Mouse (Mus musculus): ENCODE results near the gene Gas2l3.

Gene Gas2l3

DNA sequence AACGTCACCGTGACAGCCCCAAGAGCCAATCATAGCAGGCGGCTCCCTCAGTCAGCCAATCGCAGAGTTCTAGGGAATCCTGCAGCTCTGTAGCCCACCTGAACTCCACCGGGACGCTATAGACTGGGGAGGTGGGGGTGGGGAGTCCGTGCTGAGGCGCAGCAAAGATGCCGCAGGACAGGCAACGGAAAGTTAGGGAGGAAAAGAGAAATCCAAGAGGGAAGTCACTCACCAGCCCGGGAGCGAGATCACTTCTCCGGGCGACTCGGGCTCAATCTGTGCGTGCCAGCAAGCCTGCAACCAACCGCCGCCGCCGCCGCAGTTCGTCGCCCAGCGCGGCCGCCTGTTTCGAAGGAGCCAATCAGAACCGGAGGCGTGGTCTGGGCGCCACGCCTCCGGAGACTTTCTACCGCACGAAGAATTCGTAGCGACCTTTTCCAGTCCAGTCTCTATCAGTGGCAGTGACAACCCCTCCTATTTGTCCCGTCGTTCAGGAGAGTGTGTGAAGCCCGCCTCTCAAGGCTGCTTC is at the start of gene Gas2l3:
Gas2l3 (minus strand) TSS at position 345 of the 529 bp plus-strand sequence.
- DNase-seq: peak; percentile 91 to 92

DNA sequence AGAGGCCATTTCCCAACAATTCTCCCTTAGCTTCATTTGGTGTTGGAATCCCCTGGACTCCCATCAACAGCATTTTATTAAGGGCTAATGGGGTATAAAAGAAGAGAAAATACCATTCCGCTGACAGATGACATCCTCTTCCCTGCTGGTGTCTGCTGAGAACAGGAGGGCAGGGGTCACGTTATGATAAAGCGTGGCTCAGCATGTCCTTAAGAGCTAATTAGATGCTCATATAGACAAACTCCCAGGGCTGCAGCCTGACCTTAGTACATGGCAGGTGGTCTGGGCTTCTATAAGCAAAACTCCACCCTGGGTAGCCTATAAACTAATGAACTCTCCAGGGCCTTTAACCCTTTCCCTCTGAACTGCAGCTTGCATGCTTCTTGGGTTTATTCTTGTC is 47.6 kb upstream of the Gas2l3 start:
- DNase-seq: no peak

DNA sequence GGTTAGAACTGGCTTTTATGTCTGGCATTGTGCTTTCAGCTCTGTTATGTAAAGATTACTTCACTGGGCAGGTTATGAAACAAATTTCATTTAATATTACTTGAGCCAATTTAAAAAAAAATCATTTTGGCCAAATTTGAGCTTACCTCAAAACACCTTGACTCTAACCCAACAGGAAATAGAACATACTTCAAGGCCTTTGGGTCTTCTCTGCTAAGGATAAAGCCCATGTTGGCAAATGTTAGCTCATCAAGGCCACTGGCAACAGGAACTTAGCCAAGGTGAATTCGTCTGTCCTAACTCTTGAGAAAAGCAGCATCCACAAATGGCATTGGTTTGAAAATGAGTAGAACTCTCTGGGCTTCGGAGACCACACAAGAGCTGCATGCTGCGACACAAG is 46.5 kb upstream of the Gas2l3 start:
- DNase-seq: no peak

DNA sequence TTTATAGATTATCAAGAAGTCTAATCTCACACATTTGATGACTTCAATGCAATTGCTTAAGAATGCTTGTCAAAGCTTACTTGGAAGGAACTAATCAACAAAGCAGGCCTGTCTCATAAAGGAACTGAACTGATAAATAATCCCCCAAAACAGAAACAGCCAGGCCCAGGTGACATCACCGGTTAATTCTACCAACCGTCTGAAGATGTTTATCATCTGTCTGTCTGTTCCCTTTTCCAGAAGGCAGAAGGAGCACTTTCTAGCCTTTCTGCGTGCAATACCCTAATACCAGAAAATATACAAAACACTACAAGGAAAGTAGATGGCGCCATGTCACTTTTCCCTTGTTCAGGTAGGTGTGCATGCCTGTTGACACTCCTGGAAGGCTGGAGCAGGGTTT is 45.7 kb upstream of the Gas2l3 start:
- DNase-seq: no peak

DNA sequence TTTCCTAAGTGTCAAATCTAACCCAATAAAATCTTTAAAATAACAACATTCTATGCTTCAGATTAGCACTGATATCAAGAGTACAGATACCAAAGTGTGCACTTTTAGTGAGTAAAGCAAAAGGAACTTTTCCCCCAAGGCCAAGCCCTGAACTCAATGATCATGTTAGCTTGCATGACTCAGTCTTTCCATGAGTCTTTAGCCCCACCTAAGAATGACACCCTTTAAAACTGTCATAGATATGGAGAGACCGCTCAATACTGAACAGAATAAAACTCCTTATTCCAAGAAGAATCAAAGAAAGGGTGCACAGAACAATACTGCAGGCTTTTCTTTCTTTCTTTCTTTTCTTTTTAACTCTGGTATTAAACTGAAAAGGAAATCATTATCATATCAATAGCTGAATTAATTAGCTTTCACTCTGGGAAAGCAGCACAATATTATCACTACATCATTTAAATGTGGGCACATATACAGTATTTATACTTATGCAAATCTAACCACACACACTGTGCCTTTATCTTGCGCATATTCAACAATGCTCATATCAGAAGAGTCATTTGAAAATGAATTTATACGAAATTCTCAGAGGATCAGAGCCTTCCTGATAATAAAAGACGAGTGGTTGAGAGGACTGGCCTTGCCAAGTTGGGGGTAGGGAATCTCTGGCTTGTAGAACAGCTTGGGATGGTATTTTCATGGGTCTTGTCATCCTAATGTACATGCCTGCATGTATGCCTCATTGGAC is 43.4 kb upstream of the Gas2l3 start:
- no peak for DNase-seq

DNA sequence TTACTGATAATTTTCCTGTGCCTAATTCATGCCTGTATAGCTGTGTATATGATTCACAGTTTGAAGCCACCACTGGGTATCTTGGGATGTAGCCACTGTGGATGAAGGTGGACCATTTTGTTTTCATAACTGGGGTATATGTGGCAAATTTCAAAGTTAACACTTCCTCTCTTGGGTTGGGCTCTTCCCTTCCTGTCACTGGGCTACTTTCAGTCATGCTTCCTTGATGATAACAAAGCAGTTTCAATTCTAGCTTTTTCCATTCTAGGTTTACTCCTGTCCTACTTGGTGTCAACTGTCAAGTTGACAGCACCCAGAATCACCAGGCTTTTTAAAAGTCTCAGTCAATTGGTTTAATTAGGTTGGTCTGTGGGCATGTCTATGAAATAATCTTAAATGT is 41.1 kb upstream of the Gas2l3 start:
- no peak for DNase-seq

DNA sequence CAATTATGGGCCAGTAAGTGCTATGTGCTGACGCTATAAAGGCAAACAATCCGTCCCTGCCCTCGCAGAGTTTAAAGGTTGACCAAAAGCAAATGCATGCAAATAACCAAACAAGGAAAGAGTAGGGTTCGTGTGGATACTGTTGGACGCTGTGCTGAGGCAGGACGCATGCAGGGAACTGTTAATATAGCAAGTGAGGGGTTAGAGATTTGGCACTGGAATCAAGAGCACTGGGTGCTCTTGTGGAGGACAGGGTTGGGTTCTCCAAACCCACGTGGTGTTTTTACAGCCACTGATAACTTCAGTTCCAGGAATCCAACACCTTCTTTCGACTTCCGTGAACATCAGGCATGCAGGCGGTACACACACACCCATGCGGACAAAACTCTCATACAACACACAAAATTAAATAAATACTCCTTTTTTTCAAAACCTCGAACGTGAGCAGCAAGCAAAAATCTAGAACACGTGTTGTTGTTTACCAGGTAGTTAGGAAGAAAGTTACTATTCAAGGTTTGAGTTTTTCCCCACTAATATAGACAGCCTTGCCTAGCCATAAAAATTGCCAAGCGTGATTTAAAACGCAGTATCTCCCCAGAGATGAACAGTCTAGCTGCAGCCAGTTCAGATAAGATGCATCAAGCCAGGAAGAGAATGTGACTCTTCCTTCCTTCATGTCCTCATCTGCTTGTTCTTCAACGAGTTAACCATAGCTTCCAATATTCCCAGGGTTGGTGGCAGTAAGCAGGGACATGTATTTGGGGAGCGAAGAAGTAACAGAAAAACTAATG is 40.2 kb upstream of the Gas2l3 start:
- DNase-seq: no peak

DNA sequence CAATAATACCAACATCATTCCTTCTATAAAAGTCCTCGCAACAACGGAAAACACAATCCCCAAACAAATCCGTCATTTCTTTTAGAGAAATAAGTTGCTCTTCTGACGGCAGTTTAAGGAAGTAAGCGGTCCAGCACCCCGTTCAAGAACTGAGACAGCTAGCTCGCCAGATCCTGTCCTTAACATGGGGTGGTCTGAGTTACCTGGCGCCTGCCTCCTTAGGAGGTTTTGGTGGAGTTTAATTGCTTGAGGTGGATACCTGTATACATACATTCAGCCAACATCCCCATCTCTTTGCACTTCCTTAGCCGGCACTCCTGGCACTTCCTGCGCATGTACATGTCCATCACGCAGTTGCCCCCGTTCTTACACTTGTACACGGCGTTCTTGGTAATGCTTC is 39.3 kb upstream of the Gas2l3 start:
- DNase-seq: no peak

DNA sequence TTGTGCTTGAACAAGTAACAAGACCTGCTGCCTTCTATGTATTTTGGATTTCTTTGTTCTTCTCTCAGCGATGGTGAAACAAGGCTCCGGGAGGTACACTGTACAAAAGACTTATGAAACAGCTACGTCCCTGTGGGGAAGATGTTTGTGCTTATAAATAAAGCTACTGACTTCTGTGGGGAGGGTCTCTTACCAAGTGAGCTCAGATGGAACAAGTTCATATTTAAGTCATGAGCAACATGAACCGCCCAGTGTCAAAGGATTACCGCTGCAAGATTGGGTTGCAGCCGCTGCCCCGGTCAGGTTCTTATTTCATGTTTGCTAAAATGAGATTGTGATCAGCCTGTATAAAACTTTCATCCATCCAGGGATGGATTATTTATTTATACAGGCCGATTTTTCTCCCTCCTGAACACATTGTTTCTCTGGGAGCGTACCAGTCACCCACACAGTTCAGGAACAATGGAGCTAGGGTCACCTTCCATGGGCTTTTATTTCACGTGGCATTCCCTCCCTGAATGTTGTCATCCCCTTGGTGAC is 38.4 kb upstream of the Gas2l3 start:
- no peak for DNase-seq

DNA sequence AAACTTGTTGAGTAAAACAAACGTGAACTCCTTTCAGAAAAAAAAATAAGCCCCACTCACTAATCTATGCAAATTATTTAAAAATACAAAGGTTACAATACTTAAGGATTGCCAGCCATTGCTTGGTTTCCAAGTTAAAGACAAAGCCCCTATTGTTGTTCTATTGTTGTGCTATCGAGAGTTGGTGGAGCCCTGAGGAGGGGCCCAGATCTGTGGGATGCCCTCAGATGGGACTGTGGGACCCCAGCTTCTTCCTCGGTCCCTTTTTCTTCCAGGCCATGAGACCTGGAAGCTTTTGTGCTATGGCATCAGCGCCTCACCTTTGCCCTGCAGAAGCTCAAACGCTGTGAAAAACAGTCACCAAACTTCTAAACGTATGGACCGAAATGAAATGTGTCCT is 37.9 kb upstream of the Gas2l3 start:
- DNase-seq: no peak

DNA sequence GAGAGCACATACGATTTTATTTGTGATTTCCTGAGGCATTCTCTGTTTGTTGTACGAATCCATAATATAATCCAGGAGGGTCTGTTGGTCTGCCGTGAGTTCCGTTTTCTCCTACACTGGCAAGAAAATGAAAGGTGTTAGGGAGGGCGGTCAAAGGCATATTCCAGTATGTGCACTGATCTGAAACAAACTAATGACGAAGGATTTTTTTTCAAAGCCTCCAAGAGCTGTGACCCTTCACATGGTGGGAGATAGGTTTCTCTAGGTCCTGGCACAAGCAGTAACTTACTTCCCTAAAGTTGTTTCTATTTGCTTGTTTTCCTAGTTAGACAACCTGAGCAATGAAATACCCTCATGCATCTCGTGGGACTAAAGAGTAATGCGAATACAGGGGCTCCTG is 35.0 kb upstream of the Gas2l3 start:
- DNase-seq: no peak

DNA sequence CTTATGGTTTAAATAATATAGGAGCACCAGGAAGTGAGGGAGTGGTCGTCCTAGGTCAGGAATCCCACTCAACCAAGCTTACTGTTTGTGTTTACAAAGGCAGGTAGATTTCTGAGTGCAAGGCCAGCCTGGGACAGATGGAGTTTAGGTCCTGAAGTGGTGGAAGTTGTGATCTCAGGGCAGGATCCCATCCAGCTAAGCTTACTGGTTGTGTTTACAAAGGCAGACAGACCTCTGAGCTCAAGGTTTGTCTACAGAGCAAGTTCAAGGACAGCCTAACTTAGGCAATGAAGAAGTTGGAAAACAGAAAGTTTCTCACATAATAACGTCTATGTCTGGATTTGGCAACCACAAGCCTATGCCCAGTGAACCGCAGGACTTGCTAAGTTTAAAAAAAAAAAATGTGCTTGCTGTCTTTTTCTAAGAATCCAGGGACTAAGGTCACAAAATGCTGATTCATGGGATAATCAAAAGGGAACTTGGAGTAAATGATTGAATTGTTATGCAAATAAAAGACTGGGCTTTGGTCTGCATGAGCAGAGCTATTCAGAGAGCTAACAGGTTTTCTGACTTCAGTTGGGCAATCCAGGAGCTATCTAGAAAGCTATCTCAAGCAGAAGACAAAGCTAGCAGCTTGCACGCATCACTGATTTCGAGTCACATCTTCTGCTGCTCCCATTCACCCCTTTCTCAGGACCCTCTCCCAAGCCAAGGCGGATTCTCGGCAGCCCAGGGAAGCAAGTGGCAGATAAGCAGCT is 27.0 kb upstream of the Gas2l3 start:
- DNase-seq: no peak

DNA sequence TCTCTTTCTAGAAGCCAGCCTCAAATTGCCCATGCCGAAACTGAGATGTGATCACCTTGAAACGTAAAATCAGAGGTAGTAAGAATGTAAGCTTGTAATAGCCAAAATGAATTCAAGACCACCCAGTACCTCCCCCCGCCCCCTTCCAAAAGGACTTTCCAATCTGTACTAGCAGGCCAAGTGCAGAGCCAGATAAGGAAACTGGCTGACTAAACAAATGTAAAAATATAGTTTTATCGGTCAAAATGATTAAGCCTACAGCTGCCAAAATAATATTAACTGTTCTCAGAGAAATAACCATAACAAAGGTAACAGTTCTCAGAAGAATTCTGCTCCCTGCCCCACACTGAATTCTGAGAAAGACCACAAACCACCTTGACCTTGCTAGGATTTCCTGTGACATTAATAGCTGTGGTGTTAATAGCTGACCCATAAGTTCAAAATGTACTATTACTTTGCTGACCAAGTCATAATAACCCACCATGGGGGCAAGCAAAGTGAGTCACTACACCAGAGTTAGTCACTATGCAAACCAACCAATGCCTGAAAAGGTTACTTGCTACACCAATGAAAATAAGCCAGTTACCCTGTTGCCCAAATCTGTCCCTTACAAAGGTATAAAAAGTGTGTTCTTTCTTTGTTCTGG is 21.1 kb upstream of the Gas2l3 start:
- DNase-seq: no peak

DNA sequence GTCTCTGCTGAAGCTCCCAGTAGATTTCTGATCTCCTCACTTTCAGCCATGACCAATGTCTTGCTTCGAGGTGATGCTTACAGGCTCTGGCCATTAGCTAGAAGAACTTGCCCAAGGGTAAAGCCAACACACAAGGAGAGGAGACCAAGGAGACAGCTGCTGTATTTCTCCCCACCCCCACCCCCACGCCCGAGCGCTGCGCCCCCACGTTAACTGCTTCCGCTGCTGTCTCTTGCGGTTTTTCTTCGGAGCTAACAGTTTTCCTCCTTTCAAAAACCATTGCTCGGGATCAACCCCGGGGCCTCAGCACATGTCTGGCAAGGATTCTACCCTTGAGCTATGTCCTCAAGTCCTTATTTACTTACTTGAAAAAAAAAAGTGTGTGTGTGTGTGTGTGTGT is 19.1 kb upstream of the Gas2l3 start:
- DNase-seq: no peak

DNA sequence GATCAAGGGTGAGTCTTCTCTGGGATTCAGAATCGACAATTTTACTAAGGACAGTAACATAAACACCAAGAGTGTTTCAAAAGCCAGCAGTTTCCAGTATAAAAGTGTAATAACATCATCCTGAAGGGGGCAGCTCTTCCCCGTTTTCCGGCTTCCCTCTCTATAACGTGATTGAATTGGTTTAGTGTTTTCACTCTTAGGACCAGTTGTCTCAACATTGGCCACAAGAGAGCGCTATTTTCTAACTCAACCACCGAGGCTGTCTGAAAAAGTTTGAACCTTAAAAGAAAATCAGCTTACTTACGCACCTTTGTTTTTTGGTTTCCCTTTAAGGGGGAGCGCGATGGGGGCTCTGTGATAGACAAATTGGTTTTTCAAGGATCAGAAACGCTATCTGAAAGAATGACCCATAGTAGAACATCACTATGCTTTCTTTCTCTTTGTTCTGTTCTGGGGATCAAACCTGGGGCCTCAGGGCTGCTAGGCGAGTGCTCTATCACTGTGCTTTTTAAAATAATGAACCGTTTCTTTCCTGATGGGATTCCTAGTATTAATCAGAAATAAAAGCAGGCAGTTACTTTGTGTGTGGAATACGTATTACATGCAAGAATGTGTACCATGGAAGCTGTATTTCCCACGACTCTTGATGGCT is 18.2 kb upstream of the Gas2l3 start:
- DNase-seq: peak; percentile 88 to 92

DNA sequence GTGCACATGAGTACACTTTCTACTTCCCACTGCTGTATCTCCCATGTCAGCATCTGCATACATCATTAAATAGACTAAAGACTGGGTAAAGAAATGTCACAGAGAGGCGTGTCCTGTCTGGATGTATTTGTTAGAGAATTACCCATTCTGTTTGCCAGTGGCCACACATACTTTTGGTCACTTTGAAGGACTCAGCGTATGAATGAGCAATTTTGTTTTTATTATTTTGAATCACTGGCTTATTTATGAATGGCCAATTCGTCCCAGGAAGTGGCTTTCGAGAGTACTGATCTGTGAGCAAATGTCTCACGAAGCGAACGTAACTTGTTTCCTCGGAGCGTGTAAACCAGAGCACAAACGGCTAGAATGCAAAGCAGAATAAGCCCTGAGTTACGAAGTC is 17.2 kb upstream of the Gas2l3 start:
- no peak for DNase-seq

DNA sequence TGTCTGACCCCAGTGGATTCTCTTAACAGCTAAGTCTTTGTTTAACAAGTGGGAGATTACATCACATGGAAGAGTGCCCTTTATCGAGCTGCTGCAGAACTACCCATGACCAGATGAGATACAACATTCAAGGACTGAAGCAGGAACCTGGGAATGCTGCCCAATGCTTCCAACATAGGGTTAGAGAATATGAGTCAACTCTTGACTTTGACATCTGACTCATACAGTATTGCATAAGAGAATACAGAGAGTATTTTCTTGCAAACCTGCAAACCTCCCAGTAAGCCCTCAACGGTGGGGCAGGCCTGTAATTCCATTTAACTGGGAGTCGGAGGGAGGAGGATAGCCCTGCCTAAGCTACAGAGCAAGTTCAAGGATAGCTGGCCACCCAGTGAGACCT is 15.0 kb upstream of the Gas2l3 start:
- no peak for DNase-seq

DNA sequence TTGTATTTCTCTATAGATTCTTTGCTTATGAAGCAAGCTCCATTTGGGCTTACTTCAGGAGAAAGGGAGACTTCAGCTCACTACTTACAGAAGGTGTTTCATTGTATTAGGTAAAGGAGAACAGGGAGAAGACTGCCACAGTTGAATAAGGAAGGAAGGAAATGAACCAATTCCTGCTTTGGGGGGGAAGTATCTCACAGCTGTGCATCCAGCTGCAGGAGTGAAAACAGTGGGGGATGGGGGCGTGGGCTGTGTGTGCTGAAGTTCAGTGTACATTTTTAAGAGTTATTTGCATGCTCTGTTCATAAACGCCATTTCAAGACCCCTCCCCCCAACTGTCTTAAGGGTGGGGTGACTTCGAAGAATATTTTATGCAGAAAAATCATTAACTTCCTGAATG is 10.0 kb upstream of the Gas2l3 start:
- DNase-seq: no peak

DNA sequence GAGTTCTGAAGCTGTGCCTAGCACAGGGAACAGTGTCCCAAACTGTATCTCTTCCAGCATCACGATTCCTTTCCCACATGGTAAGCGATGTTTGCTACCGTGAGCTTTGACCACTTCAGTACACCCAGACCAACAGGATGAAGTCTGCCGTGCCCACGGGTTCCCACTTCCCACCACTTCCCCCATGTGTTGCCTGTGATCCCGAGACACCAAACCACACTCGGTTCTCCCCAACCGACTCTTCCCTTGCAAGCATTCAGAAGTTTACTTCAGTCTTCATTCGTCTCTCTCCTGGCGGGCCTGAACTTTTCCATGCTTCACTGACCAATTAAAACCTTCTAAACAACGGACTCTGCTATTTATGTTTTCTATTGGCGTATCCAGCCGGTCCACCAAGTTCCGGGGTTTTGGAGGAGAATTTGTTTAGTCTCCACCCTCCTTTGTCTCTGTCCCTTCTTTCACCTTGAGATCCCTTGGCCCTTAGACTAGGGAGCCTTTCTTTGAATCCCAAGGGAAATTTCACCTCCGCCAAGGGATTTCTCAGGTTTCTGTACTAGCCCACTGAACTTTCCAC is 9.4 kb upstream of the Gas2l3 start:
- DNase-seq: no peak

DNA sequence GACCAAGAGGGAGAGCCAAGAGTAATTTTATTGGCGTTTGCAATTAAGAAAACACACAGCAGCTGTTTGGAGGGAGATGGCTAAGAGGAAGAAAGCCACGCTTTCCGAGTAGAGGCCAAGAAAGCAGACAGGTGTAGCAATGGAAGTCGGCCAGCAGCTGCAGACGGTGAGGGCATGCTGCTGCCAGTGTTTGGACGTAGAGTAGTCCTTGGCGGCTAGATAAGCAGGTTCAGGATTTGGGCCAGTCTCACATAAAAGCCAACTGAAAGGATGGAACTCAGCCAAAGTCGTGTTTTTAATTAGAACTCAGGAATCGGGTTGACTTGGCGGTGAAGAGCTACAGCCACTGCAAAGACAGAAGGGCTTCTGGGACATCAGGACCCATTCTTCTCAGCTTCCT is 6.6 kb upstream of the Gas2l3 start:
- DNase-seq: peak; percentile 88 to 90

DNA sequence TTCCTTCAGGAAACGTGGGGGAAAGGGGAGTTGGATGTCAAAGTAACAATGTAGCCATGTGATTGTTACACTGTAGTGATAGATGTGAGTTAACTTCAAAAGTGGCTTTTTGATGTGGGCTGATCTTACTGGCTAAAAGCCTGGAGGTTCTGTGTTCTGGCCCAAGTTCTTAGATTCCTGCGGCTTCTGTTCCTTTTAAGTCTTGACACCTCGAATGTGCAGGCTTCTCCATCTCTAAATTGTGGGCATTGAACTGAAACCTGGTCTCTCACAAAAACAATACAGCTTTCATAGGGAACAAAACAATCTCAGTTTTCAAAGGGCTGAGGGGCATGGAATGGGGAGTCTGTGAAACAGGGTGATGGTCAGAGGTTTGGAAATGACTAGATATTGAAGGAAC is 614 bp upstream of the Gas2l3 start:
- DNase-seq: no peak

DNA sequence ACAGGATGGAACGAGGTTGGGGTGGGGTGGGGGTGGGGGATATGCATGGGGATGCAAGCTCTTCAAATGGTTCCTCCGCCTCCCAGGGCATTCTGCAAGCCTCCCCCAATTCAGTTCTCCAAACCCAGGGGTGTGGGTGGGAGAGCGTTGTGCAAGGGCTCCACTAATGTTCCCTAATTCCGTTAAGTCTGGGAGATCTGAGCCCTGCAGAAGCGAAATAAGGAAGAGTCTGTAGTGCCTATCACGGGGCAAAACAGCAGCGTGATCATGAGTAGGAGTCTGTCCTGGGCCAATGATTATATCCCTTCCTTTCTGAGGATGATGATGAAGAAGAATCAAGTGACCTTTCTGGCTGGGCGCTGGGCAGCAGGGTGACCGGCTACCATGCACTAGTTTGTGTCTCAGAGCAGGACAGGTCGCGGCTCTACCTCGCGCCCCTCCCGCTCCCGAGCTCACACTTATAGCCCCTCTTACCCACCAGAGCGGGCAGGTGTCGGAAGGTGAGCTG is 598 bp downstream of the Gas2l3 start:
- no peak for DNase-seq

Measured in cerebellum, postnatal 10 days (tissue).